Mouse (Mus musculus) testis, postnatal 14 days (tissue): ENCODE results near the gene Luc7l2.

Source experiments
- DNase-seq: peaks from one replicate; pipeline ENCODE4 v3.0.0; 2021; ENCODE audit warnings: low spot score

Luc7l2 gene

GRCm38 (mm10) chr6:38650263-38650937 lies 99.3 kb downstream of the Luc7l2 start:
- DNase-seq = peak; percentile 55
